Mouse (Mus musculus): Measurements from ENCODE around the gene Hp. TPM values are rescaled to one million over a fixed set of nuclear protein-coding genes. Genes with fewer than 3 reads are reported as not detected.

The Hp gene
- polyA plus RNA-seq (2015; fragmentation: Nextera tagmentation; extraction: Ambion mirVana) = 6.6 and 8.2 TPM in 2 replicates

DNA sequence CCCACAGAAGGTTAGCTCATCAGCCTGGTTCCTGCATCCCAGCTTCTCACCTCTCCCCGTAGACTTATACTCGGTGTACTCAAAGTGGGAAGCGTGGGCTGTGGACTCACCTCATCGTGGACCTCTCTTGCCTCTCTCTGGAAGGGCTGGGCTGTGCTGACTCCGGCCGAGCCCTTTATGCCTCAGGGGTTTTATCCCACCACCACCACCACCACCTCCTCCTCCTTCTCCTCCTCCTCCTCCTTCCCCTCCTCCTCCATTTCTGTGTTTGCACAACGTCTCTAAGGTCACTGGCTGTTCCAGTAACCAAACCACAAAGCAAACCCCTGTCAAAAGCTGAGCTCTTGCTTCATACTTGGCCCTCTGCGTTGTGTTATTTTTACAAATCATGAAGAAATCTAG is at the start of gene Hp:
Gene Hp, minus strand, starts transcription at position 273 of the 402 bp plus-strand sequence.
- ATAC-seq (ENCODE audit: insufficient number of reproducible peaks, low FRiP score, low TSS enrichment, low read depth) = no peak
- WGBS = 57% methylated on average over 8 of the region's 8 CpGs
- no peak within 1 kb of the TSS for H3K4me2 ChIP-seq (replicated peaks)

GRCm38 (mm10) chr8:109628638-109629037 is 49.7 kb upstream of the Hp start:
- Histone ChIP-seq H3K36me3 (no peaks in the 10 kb centered on the region), H3K27me3 (no peaks in the 10 kb centered on the region), H3K4me1 (no peaks in the 10 kb centered on the region), H3K4me2 (replicated peaks) (no peak overlapping the region), H3K27ac (replicated peaks) (no peak overlapping the region), H3K9ac (no peak overlapping the region), H3K9me3 (replicated peaks) (no peaks in the 10 kb centered on the region), H3K4me3 (replicated peaks) (no peak overlapping the region)
- 58% methylated on average over 6 of the region's 6 CpGs for WGBS
- no peak for ATAC-seq (ENCODE audit: insufficient number of reproducible peaks, low FRiP score, low TSS enrichment, low read depth)

More for the DNA sequence above, at the start of gene Hp:
- Histone ChIP-seq H3K4me3 (replicated peaks) (no peak within 1 kb of the TSS), H3K4me1 (no peaks in the 10 kb centered on the region), H3K27ac (replicated peaks) (no peak within 1 kb of the TSS), H3K27me3 (no peaks in the 10 kb centered on the region), H3K36me3 (no peaks in the 10 kb centered on the region), H3K9ac (no peak within 1 kb of the TSS), H3K9me3 (replicated peaks) (no peaks in the 10 kb centered on the region)

- ATAC-seq (ENCODE audit: insufficient number of reproducible peaks, low FRiP score, low TSS enrichment, low read depth) = no peak
- no peak overlapping the region for H3K4me3 ChIP-seq (replicated peaks)
- no peak overlapping the region for H3K9ac ChIP-seq
- WGBS = 82% methylated on average over 3 of the region's 3 CpGs
- no peaks in the 10 kb centered on the region for H3K9me3 ChIP-seq (replicated peaks)
- no peaks in the 10 kb centered on the region for H3K27me3 ChIP-seq
- H3K36me3 ChIP-seq = no peaks in the 10 kb centered on the region
- H3K27ac ChIP-seq (replicated peaks) = no peak overlapping the region
- H3K4me1 ChIP-seq = no peaks in the 10 kb centered on the region
- no peak overlapping the region for H3K4me2 ChIP-seq (replicated peaks)
These were observed 36.6 kb upstream of the Hp start for GRCm38 (mm10) chr8:109615569-109615968.

- Histone ChIP-seq H3K4me3 (replicated peaks) (no peak within 1 kb of the TSS), H3K4me1 (no peaks in the 10 kb centered on the region), H3K4me2 (replicated peaks) (no peak within 1 kb of the TSS), H3K27ac (replicated peaks) (no peak within 1 kb of the TSS), H3K9ac (no peak within 1 kb of the TSS), H3K9me3 (replicated peaks) (no peaks in the 10 kb centered on the region), H3K36me3 (no peaks in the 10 kb centered on the region), H3K27me3 (no peaks in the 10 kb centered on the region)
- no peak for ATAC-seq (ENCODE audit: insufficient number of reproducible peaks, low FRiP score, low TSS enrichment, low read depth)
- WGBS = 60% methylated on average over 27 of the region's 27 CpGs
These were observed 35.6 kb upstream of the Hp start, which contains the start of gene Pkd1l3 for GRCm38 (mm10) chr8:109614243-109615210. Pkd1l3 (plus strand) TSS chr8:109614517.

DNA sequence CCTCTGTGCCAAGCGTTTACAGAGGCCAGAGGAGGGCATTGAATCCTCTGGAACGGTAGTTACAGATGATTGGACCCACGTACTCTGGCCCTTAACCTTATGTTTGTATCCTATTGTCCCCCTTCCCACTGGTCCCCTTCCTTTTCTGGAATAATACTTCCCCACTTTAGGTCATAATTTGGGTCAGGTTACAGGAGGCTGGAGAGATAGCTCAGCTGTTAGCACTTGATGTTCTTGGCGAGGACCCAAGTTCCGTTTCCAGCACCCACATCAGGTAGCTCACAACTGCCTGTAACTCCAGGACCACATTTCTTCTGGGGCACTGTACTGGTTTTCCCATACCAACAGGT is 30.2 kb upstream of the Hp start:
- Histone ChIP-seq H3K4me2 (replicated peaks) (peak overlapping the region; percentile 58), H3K4me1 (peaks cover 12% of the 10 kb centered on the region), H3K4me3 (replicated peaks) (peak overlapping the region; percentile 65), H3K9ac (no peak overlapping the region), H3K9me3 (replicated peaks) (no peaks in the 10 kb centered on the region), H3K27ac (replicated peaks) (peak overlapping the region; percentile 98), H3K36me3 (peaks cover 13% of the 10 kb centered on the region), H3K27me3 (no peaks in the 10 kb centered on the region)
- ATAC-seq (ENCODE audit: insufficient number of reproducible peaks, low FRiP score, low TSS enrichment, low read depth) = no peak
- 13% methylated on average over 5 of the region's 5 CpGs for WGBS

DNA sequence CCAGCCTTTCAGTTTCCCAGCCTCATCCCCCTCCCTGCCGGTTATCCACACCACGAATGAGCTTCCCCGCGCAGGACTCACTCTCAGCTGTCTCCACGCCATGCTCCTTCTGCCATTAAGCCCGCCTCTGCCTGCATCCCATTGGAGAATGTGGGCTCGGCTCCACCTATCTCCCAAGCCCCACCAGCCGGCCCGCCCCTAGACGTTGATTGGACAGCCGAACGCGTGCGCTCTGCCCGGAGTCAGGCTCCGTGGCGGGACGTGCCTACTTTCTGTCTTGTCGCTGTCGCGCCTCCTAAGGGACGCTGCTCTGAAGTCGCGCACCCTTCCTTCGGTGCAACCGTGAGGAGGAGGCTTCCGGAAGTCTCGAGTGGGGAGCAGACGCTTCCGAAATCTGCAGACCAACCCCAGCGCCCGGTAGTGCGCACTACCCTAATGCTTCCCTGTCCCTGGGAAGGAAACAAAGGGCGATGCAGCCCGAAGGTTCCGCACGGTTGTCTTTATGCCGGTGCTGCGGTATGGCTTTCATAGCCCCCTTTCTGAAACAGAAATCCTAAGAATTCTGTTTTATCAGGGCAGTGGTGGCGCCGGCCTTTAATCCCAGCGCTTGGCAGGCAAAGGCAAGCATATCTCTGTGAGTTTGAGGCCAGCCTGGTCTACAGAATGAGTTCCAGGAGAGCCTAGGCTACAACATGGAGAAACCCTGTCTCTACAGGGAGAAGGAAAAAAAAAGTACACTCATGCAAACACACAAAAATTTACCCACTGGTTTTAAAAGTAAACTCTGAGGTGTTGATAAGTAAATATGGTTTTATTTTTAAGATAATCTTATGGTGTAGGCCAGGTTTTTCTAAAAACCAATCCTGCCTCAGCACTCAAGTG is 29.5 kb upstream of the Hp start, which contains the start of gene Dhodh:
Gene Dhodh, minus strand, starts transcription at position 403 of the 882 bp plus-strand sequence.
- WGBS = under 1% methylated on average over 42 of the region's 42 CpGs
- peak within 1 kb of the TSS; percentile 41 for H3K9ac ChIP-seq
- H3K27ac ChIP-seq (replicated peaks) = peak within 1 kb of the TSS; percentile 98
- peaks cover 19% of the 10 kb centered on the region for H3K36me3 ChIP-seq
- H3K4me1 ChIP-seq = peaks cover 12% of the 10 kb centered on the region
- no peaks in the 10 kb centered on the region for H3K27me3 ChIP-seq
- peak within 1 kb of the TSS; percentile 65 for H3K4me3 ChIP-seq (replicated peaks)
- H3K9me3 ChIP-seq (replicated peaks) = no peaks in the 10 kb centered on the region
- ATAC-seq (ENCODE audit: insufficient number of reproducible peaks, low FRiP score, low TSS enrichment, low read depth) = peak; percentile 99
- peak within 1 kb of the TSS; percentile 58 for H3K4me2 ChIP-seq (replicated peaks)

DNA sequence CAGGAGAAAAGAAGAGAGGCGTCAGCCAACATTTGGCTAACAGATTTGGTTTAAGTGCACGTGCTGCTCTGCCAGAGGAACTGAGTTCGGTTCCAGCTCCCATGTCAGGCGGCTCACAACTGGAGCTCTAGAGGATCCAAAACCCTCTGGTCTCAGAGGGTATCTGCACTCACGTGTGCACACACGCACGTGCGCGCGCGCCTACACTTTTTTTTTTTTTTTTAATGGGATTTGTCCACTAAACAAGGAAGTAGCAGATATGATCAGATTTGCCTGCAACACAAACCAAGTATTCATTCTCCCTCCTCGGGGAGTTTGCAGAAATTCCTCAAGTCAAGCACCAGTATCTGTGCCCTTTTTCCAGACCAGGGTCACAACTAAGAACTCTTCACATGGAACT is 28.7 kb upstream of the Hp start:
- peak overlapping the region; percentile 65 for H3K4me3 ChIP-seq (replicated peaks)
- WGBS = 9% methylated on average over 12 of the region's 12 CpGs
- H3K9me3 ChIP-seq (replicated peaks) = no peaks in the 10 kb centered on the region
- peaks cover 28% of the 10 kb centered on the region for H3K36me3 ChIP-seq
- peak overlapping the region; percentile 58 for H3K4me2 ChIP-seq (replicated peaks)
- peaks cover 12% of the 10 kb centered on the region for H3K4me1 ChIP-seq
- H3K9ac ChIP-seq = peak overlapping the region; percentile 27
- no peaks in the 10 kb centered on the region for H3K27me3 ChIP-seq
- no peak overlapping the region for H3K27ac ChIP-seq (replicated peaks)
- no peak for ATAC-seq (ENCODE audit: insufficient number of reproducible peaks, low FRiP score, low TSS enrichment, low read depth)

DNA sequence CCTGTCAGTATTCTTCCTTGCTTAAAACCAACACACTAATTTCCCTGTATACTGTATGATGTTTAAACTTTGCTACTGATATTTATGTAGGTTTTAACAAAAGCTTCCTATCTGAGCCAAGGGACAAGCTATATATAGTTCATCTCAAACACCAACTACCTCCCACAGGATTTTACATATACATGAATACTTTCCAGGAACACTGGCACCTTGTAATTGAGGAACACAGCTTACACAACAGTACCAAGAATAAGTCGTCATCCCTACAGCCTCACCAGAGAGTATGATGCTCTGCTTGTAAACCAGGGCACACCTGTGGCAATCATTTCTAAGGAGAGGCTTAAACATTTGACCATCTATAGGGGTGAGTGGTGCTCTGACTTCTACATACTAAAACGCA is 27.8 kb upstream of the Hp start:
- H3K4me3 ChIP-seq (replicated peaks) = no peak overlapping the region
- no peak for ATAC-seq (ENCODE audit: insufficient number of reproducible peaks, low FRiP score, low TSS enrichment, low read depth)

DNA sequence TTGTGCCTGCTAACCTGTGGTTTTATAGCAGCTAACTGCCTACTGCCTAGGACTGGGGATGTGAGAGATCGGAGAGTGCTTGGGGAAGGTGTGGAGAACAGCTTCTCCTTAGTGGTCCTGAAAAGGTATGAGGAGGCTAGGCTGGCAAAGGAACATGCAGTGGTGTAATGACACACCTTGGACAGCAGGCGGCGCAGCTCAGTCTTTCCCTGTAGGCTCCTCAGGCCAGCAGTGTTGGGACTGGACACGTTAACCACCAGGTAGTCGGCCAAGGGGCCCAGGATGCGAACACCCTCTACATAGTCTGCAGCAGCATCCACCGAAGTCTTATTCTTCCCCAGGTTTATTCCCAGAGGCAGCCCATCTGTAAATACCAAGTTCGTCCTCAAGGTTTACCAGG is 16.9 kb upstream of the Hp start:
- peaks cover 52% of the 10 kb centered on the region for H3K36me3 ChIP-seq
- 49% methylated on average over 8 of the region's 8 CpGs for WGBS
- no peak overlapping the region for H3K27ac ChIP-seq (replicated peaks)
- no peak overlapping the region for H3K4me3 ChIP-seq (replicated peaks)
- ATAC-seq (ENCODE audit: insufficient number of reproducible peaks, low FRiP score, low TSS enrichment, low read depth) = no peak
- no peaks in the 10 kb centered on the region for H3K4me1 ChIP-seq
- no peaks in the 10 kb centered on the region for H3K9me3 ChIP-seq (replicated peaks)
- no peak overlapping the region for H3K9ac ChIP-seq
- no peak overlapping the region for H3K4me2 ChIP-seq (replicated peaks)
- no peaks in the 10 kb centered on the region for H3K27me3 ChIP-seq

More for the DNA sequence above, 27.8 kb upstream of the Hp start:
- Histone ChIP-seq H3K9me3 (replicated peaks) (no peaks in the 10 kb centered on the region), H3K4me2 (replicated peaks) (no peak overlapping the region), H3K27ac (replicated peaks) (no peak overlapping the region), H3K9ac (no peak overlapping the region), H3K36me3 (peaks cover 33% of the 10 kb centered on the region), H3K4me1 (peaks cover 12% of the 10 kb centered on the region), H3K27me3 (no peaks in the 10 kb centered on the region)
- WGBS = 76% methylated on average over 2 of the region's 2 CpGs

DNA sequence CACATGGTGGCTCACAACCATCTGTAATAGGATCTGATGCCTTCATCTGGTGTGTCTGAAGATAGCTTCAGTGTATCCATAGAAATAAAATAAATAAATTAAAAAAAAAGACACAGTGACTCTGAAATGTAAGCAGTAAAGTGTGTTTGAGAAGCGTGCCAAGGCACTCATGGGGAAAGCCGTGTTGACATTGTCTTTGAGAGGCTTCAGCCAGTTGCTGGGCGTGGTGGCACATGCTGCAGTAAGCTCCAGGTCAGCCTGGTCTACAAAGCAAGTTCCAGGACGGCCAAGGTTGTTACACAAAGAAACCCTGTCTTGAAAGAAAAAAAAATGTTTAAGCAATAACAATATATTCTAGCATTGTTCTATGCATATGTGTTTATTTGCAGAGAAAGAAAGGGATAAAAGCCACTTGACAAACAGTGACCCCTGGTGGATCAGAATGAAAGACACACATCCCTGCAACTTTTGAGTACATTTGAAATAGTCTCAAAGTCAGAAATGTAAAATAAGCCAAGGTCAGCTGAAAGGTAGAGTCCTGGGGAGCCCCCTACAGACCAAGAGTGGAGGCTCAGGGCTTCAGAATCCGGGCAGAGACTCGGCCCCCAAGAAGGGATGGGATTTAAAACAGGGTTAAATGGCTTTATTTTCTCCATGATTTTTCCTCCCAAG is 14.3 kb upstream of the Hp start:
- H3K4me3 ChIP-seq (replicated peaks) = no peak overlapping the region
- no peaks in the 10 kb centered on the region for H3K9me3 ChIP-seq (replicated peaks)
- H3K4me1 ChIP-seq = no peaks in the 10 kb centered on the region
- WGBS = 72% methylated on average over 6 of the region's 6 CpGs
- no peaks in the 10 kb centered on the region for H3K27me3 ChIP-seq
- H3K27ac ChIP-seq (replicated peaks) = no peak overlapping the region
- H3K9ac ChIP-seq = no peak overlapping the region
- H3K36me3 ChIP-seq = peaks cover 40% of the 10 kb centered on the region
- no peak overlapping the region for H3K4me2 ChIP-seq (replicated peaks)
- no peak for ATAC-seq (ENCODE audit: insufficient number of reproducible peaks, low FRiP score, low TSS enrichment, low read depth)

DNA sequence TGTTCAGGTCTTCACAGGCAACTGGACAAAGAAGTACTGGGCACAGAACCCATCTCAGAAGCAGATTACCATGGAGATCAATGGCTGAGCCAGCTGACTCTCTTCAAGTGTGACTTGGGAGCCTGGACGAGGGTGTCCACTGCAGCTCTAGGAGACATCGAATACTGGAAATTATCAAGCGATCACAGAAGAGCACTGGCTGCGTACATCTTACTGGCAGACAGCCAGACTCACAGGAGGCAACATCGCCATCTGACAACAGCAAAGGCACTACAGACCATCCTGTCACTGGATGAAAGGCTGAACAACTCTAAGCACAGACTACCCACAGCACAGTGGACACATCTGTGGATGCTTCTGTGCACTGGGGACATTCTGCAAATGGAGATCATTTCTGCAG is 13.2 kb upstream of the Hp start:
- no peak overlapping the region for H3K4me3 ChIP-seq (replicated peaks)
- no peak overlapping the region for H3K4me2 ChIP-seq (replicated peaks)
- H3K36me3 ChIP-seq = peaks cover 38% of the 10 kb centered on the region
- ATAC-seq (ENCODE audit: insufficient number of reproducible peaks, low FRiP score, low TSS enrichment, low read depth) = no peak
- H3K4me1 ChIP-seq = no peaks in the 10 kb centered on the region
- 90% methylated on average over 5 of the region's 5 CpGs for WGBS
- H3K27me3 ChIP-seq = no peaks in the 10 kb centered on the region
- H3K9me3 ChIP-seq (replicated peaks) = no peaks in the 10 kb centered on the region
- no peak overlapping the region for H3K9ac ChIP-seq
- H3K27ac ChIP-seq (replicated peaks) = no peak overlapping the region
